Mouse (Mus musculus) neural tube, embryonic 13.5 days (tissue): ENCODE measurements around the gene Podnl1. TPM values are rescaled to one million over a fixed set of nuclear protein-coding genes. Genes with fewer than 3 reads are reported as not detected.
A peak's percentile ranks its signal among the peaks of the same experiment; 100 is the strongest.

Experiments
- ATAC-seq: fragments of 200-750 bp; cut with Nextera tagmentation; 2 replicates; pipeline ENCODE4 v1.8.0; 2017; ENCODE audit warnings: low read depth, mild to moderate bottlenecking, moderate TSS enrichment, moderate library complexity
- H3K27ac ChIP-seq: fragments of 300-500 bp; sonication (generic); replicated peaks from 2 replicates; pipeline ENCODE4 v1.5.1; 2015; ENCODE audit warnings: moderate library complexity, mild to moderate bottlenecking, inconsistent platforms
- H3K27me3 ChIP-seq: fragments of 300-500 bp; sonication (generic); 2 replicates; pipeline ENCODE4 v1.6.1; 2015; ENCODE audit warnings: mild to moderate bottlenecking, inconsistent platforms
- H3K36me3 ChIP-seq: fragments of 300-500 bp; sonication (generic); 2 replicates; pipeline ENCODE4 v1.6.1; 2015; ENCODE audit warnings: mild to moderate bottlenecking, inconsistent platforms
- H3K4me1 ChIP-seq: fragments of 300-500 bp; sonication (generic); replicated peaks from 2 replicates; pipeline ENCODE4 v1.6.1; 2015; ENCODE audit warnings: inconsistent platforms
- H3K4me2 ChIP-seq: fragments of 300-500 bp; sonication (generic); 2 replicates; pipeline ENCODE4 v1.6.1; 2015; ENCODE audit warnings: inconsistent platforms, mild to moderate bottlenecking, moderate library complexity
- H3K4me3 ChIP-seq: fragments of 300-500 bp; sonication (generic); 2 replicates; pipeline ENCODE4 v1.5.1; 2015; ENCODE audit warnings: mild to moderate bottlenecking, inconsistent platforms
- H3K9ac ChIP-seq: fragments of 300-500 bp; sonication (generic); 2 replicates; pipeline ENCODE4 v1.6.1; 2015; ENCODE audit warnings: moderate library complexity, mild to moderate bottlenecking, inconsistent platforms
- H3K9me3 ChIP-seq: fragments of 300-500 bp; sonication (generic); 2 replicates; pipeline ENCODE4 v1.6.1; 2016; ENCODE audit warnings: inconsistent platforms
- WGBS: fragments of 180-500 bp; shearing (Covaris S2); methylation state at CpG from one replicate; pipeline ENCODE4 v1.1.7; 2015; 5-methylcytosine and 5-hydroxymethylcytosine counted together
- microRNA counts: library from miRNA; unstranded; fragments of <30 nt; microRNA quantifications from one replicate; lab custom pipeline; 2016
- microRNA-seq: library from miRNA; unstranded; fragments of <30 nt; microRNA quantifications from one replicate; pipeline ENCODE4, GENCODE M21; 2016
- polyA plus RNA-seq: library from polyadenylated mRNA; unstranded; fragments of >200 nt; fragmentation: Nextera tagmentation; extraction: Ambion mirVana; gene quantifications from 2 replicates; pipeline ENCODE4 v1.2.1, GENCODE M21; 2015

The Podnl1 gene
- polyA plus RNA-seq, 1 experiment from 2014 or later: 0.36 TPM

DNA sequence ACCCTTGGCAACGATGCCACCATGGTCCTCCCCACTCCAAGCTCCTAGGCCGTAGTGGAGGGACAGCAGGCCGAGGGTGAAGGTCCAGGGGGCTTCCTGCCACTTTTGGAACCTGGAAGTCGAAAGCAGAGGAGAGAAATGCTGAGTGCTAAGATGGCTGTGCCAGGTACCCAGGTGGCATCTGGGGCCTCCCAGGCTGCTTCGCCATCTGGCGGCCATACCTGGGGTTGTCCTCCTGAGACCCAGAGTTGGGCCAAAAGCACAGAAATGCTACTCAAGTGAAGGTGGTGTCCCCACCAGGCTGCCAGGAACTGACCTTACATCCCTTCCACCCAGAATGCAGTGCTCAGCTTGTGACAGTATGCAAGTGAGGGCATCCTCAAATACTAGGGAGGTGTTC lies 48.1 kb downstream of the Podnl1 start:
- no peaks in the 10 kb centered on the region for H3K9me3 ChIP-seq
- no peak overlapping the region for H3K9ac ChIP-seq
- H3K27me3 ChIP-seq: no peaks in the 10 kb centered on the region
- peaks cover 63% of the 10 kb centered on the region for H3K36me3 ChIP-seq
- peaks cover 15% of the 10 kb centered on the region for H3K4me1 ChIP-seq
- 86% methylated on average over 6 of the region's 6 CpGs for WGBS
- no peak overlapping the region for H3K4me2 ChIP-seq
- no peak overlapping the region for H3K27ac ChIP-seq
- no peak overlapping the region for H3K4me3 ChIP-seq
- ATAC-seq: no peak

GRCm38 (mm10) chr8:84176560-84176959 lies 50.8 kb downstream of the Podnl1 start:
- Histone ChIP-seq H3K36me3 (peaks cover 56% of the 10 kb centered on the region), H3K9me3 (no peaks in the 10 kb centered on the region), H3K4me1 (peaks cover 42% of the 10 kb centered on the region), H3K27me3 (no peaks in the 10 kb centered on the region), H3K27ac (no peak overlapping the region), H3K9ac (no peak overlapping the region), H3K4me3 (no peak overlapping the region), H3K4me2 (no peak overlapping the region)
- no peak for ATAC-seq
- 50% methylated on average over 3 of the region's 3 CpGs for WGBS

- Histone ChIP-seq H3K27me3 (no peaks in the 10 kb centered on the region), H3K36me3 (peaks cover 48% of the 10 kb centered on the region), H3K9me3 (no peaks in the 10 kb centered on the region), H3K9ac (no peak overlapping the region), H3K4me1 (peaks cover 50% of the 10 kb centered on the region), H3K27ac (no peak overlapping the region), H3K4me2 (no peak overlapping the region), H3K4me3 (no peak overlapping the region)
- WGBS: 93% methylated on average over 3 of the region's 3 CpGs
- no peak for ATAC-seq
Measured at GRCm38 (mm10) chr8:84177405-84177804, 51.6 kb downstream of the Podnl1 start.

- H3K36me3 ChIP-seq: peaks cover 36% of the 10 kb centered on the region
- H3K27me3 ChIP-seq: no peaks in the 10 kb centered on the region
- H3K9ac ChIP-seq: peak overlapping the region; percentile 27
- 72% methylated on average over 8 of the region's 8 CpGs for WGBS
- no peak overlapping the region for H3K4me2 ChIP-seq
- H3K27ac ChIP-seq: no peak overlapping the region
- H3K4me3 ChIP-seq: no peak overlapping the region
- ATAC-seq: no peak
- H3K9me3 ChIP-seq: no peaks in the 10 kb centered on the region
- peaks cover 57% of the 10 kb centered on the region for H3K4me1 ChIP-seq
Measured at GRCm38 (mm10) chr8:84178592-84178991, 52.8 kb downstream of the Podnl1 start.

GRCm38 (mm10) chr8:84179946-84180345 lies 54.2 kb downstream of the Podnl1 start:
- no peaks in the 10 kb centered on the region for H3K27me3 ChIP-seq
- peak overlapping the region; percentile 34 for H3K4me3 ChIP-seq
- H3K36me3 ChIP-seq: peaks cover 23% of the 10 kb centered on the region
- peak; percentile 6; the same call in 1 of the 2 replicates for ATAC-seq
- H3K9ac ChIP-seq: peak overlapping the region; percentile 77
- H3K4me1 ChIP-seq: peaks cover 67% of the 10 kb centered on the region
- WGBS: 7% methylated on average over 4 of the region's 4 CpGs
- H3K9me3 ChIP-seq: no peaks in the 10 kb centered on the region
- H3K27ac ChIP-seq: peak overlapping the region; percentile 92
- peak overlapping the region; percentile 79 for H3K4me2 ChIP-seq

DNA sequence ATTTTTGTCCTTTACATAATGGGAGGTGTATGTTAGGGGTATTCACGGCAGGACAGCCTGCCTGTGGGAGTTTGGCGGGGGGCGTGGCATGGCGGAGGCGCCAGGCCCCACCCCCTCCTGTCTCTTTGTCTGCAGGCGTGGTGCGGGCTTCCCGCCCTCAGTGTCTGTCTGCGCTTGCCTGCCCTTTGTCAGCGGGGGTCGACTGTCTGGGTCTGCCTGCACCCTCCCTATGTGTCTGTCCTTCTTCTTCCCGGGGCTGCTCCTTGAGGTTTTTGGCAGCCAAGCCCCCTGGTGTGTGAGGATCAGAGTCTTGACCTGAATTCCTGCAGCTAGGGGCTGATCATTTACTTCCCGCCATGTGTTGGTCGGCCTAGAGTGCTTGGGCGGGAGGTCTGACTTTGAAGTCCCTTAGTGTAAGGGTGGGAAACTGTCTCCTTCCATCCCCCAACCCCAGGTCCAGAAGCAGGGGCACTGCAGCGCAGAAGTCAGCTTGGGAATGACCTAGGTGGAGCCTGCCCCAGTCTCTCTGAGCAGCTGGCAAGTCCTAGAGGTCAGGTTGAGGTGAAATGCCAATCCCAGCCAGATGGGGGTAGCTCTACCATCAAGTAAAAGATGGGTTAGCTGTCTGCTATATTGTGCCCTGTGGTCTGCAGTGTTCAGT lies 54.9 kb downstream of the Podnl1 start:
- Histone ChIP-seq H3K27ac (peak overlapping the region; percentile 92), H3K27me3 (no peaks in the 10 kb centered on the region), H3K4me3 (peak overlapping the region; percentile 34), H3K9ac (peak overlapping the region; percentile 77), H3K36me3 (peaks cover 16% of the 10 kb centered on the region), H3K9me3 (no peaks in the 10 kb centered on the region), H3K4me1 (peaks cover 68% of the 10 kb centered on the region), H3K4me2 (peak overlapping the region; percentile 79)
- under 1% methylated on average over 16 of the region's 16 CpGs for WGBS
- peak; percentile 56 for ATAC-seq

MicroRNAs encoded within 50 kb of the gene (microRNA counts, 519-probe panel; counts per million panel counts)
- microRNA mmu-miR-181c (lab: Ali Mortazavi, UCI) (3,548 counts per million, percentile 49 among the panel's probes with 10 or more counts), microRNA mmu-miR-709 (lab: Ali Mortazavi, UCI) (3,297 counts per million, percentile 41 among the panel's probes with 10 or more counts)

Small RNA genes within 50 kb of the gene (microRNA-seq; reads per million reads assigned to microRNA genes)
- not detected for gene Gm25110
- gene Mir181c: 9,281 reads per million, percentile 96 among the genes with 10 or more reads in this experiment
- 5,153 reads per million, percentile 93 among the genes with 10 or more reads in this experiment for gene Mir181d
- not detected for gene Mir709

Other genes starting within 250 kb of the Podnl1 start
- 40.0 and 40.1 TPM in 2 replicates for gene Adgrl1, start 225.9 kb upstream of the Podnl1 start, polyA plus RNA-seq
- gene Gm10644, start 170.8 kb upstream of the Podnl1 start, polyA plus RNA-seq: 0.62 and 0.77 TPM in 2 replicates
- gene Asf1b, start 170.5 kb upstream of the Podnl1 start, polyA plus RNA-seq: 12.7 and 14.6 TPM in 2 replicates
- 203 and 207 TPM in 2 replicates for gene Prkaca, start 153.0 kb upstream of the Podnl1 start, polyA plus RNA-seq
- gene Samd1, start 128.3 kb upstream of the Podnl1 start, polyA plus RNA-seq: 8.0 and 8.3 TPM in 2 replicates
- gene 1700067K01Rik, start 124.5 kb upstream of the Podnl1 start, polyA plus RNA-seq: 0.62 and 0.87 TPM in 2 replicates
- 1.0 TPM in 1 of 2 replicates, not detected in the other for gene 2210011C24Rik, start 113.8 kb upstream of the Podnl1 start, polyA plus RNA-seq
- 7.4 and 8.5 TPM in 2 replicates for gene Palm3, start 104.5 kb upstream of the Podnl1 start, polyA plus RNA-seq
- gene Il27ra, start 83.4 kb upstream of the Podnl1 start, polyA plus RNA-seq: 0.43 and 0.56 TPM in 2 replicates
- not detected in 2 replicates for gene Rln3, start 81.0 kb upstream of the Podnl1 start, polyA plus RNA-seq
- gene Gm10643, start 60.9 kb upstream of the Podnl1 start, polyA plus RNA-seq: 1.9 and 2.2 TPM in 2 replicates
- gene Rfx1, start 59.2 kb upstream of the Podnl1 start, polyA plus RNA-seq: 8.1 and 8.2 TPM in 2 replicates
- 16.5 and 16.8 TPM in 2 replicates for gene Dcaf15, start 21.2 kb upstream of the Podnl1 start, polyA plus RNA-seq
- gene Cc2d1a, start 21.9 kb downstream of the Podnl1 start, polyA plus RNA-seq: 24.3 and 25.6 TPM in 2 replicates
- 1.4 and 1.6 TPM in 2 replicates for gene 4930432K21Rik, start 22.0 kb downstream of the Podnl1 start, polyA plus RNA-seq
- 6.1 and 10.1 TPM in 2 replicates for gene Nanos3, start 59.2 kb downstream of the Podnl1 start, polyA plus RNA-seq
- gene Zswim4, start 111.1 kb downstream of the Podnl1 start, polyA plus RNA-seq: 32.9 and 34.7 TPM in 2 replicates
- 255 and 273 TPM in 2 replicates for gene D8Ertd738e, start 123.7 kb downstream of the Podnl1 start, polyA plus RNA-seq
- 50.6 and 50.8 TPM in 2 replicates for gene Mri1, start 131.3 kb downstream of the Podnl1 start, polyA plus RNA-seq
- 23.3 and 30.4 TPM in 2 replicates for gene Ccdc130, start 144.4 kb downstream of the Podnl1 start, polyA plus RNA-seq